Mouse (Mus musculus) B cell, adult (primary cell): ENCODE data around the gene Bckdha. TPM values are rescaled to one million over a fixed set of nuclear protein-coding genes. Genes with fewer than 3 reads are reported as not detected.

Source experiments
- total RNA-seq: library from RNA; stranded (reverse); gene quantifications from 4 replicates; pipeline ENCODE4 v1.2.4, GENCODE M21; 2023; ENCODE audit not compliant: inconsistent age

The Bckdha gene
- total RNA-seq = 42.0 to 56.3 TPM (median 46.7 TPM) in 4 replicates

GRCm38 (mm10) chr7:25658657-25659472 is at the start of gene Bckdha, which contains the start of gene Exosc5:
TSS of gene Bckdha (minus strand) at chr7:25658981.
TSS of gene Exosc5 (plus strand) at chr7:25659164.

GRCm38 (mm10) chr7:25686680-25687531 is 28.1 kb upstream of the Bckdha start, which contains the start of gene Tgfb1:
TSS of gene Tgfb1 (plus strand) at chr7:25687002.

GRCm38 (mm10) chr7:25680514-25681258 is 21.9 kb upstream of the Bckdha start, which contains the start of gene B9d2:
TSS of gene B9d2 (plus strand) at chr7:25680780.

GRCm38 (mm10) chr7:25674719-25675300 is 16.0 kb upstream of the Bckdha start, which contains the start of gene Tmem91:
TSS of gene Tmem91 (minus strand) at chr7:25675166.

GRCm38 (mm10) chr7:25626509-25627430 is 32.0 kb downstream of the Bckdha start, which contains the start of gene B3gnt8:
TSS of gene B3gnt8 (plus strand) at chr7:25626654.

GRCm38 (mm10) chr7:25618865-25619721 is 39.7 kb downstream of the Bckdha start, which contains the start of gene Dmac2:
TSS of gene Dmac2 (plus strand) at chr7:25619414.

GRCm38 (mm10) chr7:25615706-25616011 is 43.1 kb downstream of the Bckdha start, which contains the start of gene Erich4:
TSS of gene Erich4 (minus strand) at chr7:25615892.

Other genes with a start within 250 kb of the Bckdha start
- gene Cxcl17, start 246.1 kb downstream of the Bckdha start, total RNA-seq = not detected in 4 replicates
- gene Ceacam1, start 181.4 kb downstream of the Bckdha start, total RNA-seq = 43.2 to 52.4 TPM (median 46.4 TPM) in 4 replicates
- gene Ceacam2, start 119.1 kb downstream of the Bckdha start, total RNA-seq = 7.9 to 11.4 TPM (median 9.8 TPM) in 4 replicates
- not detected in 4 replicates for gene Erich4, start 43.1 kb downstream of the Bckdha start, total RNA-seq
- gene Dmac2, start 39.6 kb downstream of the Bckdha start, total RNA-seq = 82.5 to 103 TPM (median 91.1 TPM) in 4 replicates
- 27.3 to 36.9 TPM (median 29.9 TPM) in 4 replicates for gene B3gnt8, start 32.3 kb downstream of the Bckdha start, total RNA-seq
- gene Exosc5, start 183 bp upstream of the Bckdha start, total RNA-seq = 66.2 to 79.2 TPM (median 73.4 TPM) in 4 replicates
- gene Tmem91, start 16.2 kb upstream of the Bckdha start, total RNA-seq = 0.93 TPM in 1 of 4 replicates, not detected in the others
- gene B9d2, start 21.8 kb upstream of the Bckdha start, total RNA-seq = 46.0 to 59.8 TPM (median 49.8 TPM) in 4 replicates
- 286 to 300 TPM (median 298 TPM) in 4 replicates for gene Tgfb1, start 28.0 kb upstream of the Bckdha start, total RNA-seq
- gene Ccdc97, start 60.1 kb upstream of the Bckdha start, total RNA-seq = 93.9 to 102 TPM (median 97.4 TPM) in 4 replicates
- gene Hnrnpul1, start 95.8 kb upstream of the Bckdha start, total RNA-seq = 215 to 225 TPM (median 221 TPM) in 4 replicates
- 4.9 to 14.0 TPM (median 10.4 TPM) in 4 replicates for gene Axl, start 129.7 kb upstream of the Bckdha start, total RNA-seq
- 0.19 TPM in 1 of 4 replicates, not detected in the others for gene Cyp2s1, start 157.9 kb upstream of the Bckdha start, total RNA-seq
- gene Cyp2b10, start 238.6 kb upstream of the Bckdha start, total RNA-seq = not detected in 4 replicates